Mouse (Mus musculus) heart, embryonic 14.5 days (tissue): ENCODE measurements at regions not wholly inside any gene's neighbourhood (a gene's known extent, or its start where the extent isn't known, plus 50 kb on each side); places are given as distances from the start of the nearest gene placed in this dataset.

ENCODE experiments used
- ATAC-seq: fragments of 200-750 bp; cut with Nextera tagmentation; 2 replicates; pipeline ENCODE4 v1.8.0; 2017; ENCODE audit warnings: low read depth, moderate TSS enrichment; ENCODE audit not compliant: insufficient number of reproducible peaks, insufficient read depth, low FRiP score
- H3K27ac ChIP-seq, 2 experiments: fragments of 200-500 bp in 1 of 2; fragments of 300-500 bp in 1 of 2; sonication (generic) in 1 of 2; replicated peaks in 1 of 2; 2 replicates each; pipeline ENCODE4 v1.5.1; 2012 to 2014; ENCODE audit warnings: low read depth in 2 of 2, low read length in 2 of 2, control low read depth in 1 of 2, mild to moderate bottlenecking in 1 of 2, mixed read lengths in 1 of 2; ENCODE audit not compliant: control insufficient read depth in 1 of 2, insufficient read depth in 1 of 2
- H3K27me3 ChIP-seq: fragments of 300-500 bp; sonication (generic); 2 replicates; pipeline ENCODE4 v1.6.1; 2014; ENCODE audit warnings: mild to moderate bottlenecking, low read length, control low read depth; ENCODE audit not compliant: control insufficient read depth, insufficient read depth
- H3K36me3 ChIP-seq: fragments of 300-500 bp; sonication (generic); 2 replicates; pipeline ENCODE4 v1.6.1; 2014; ENCODE audit warnings: mild to moderate bottlenecking, control low read depth, low read length, mixed read lengths; ENCODE audit not compliant: control insufficient read depth, insufficient read depth
- H3K4me1 ChIP-seq, 2 experiments: fragments of 200-500 bp in 1 of 2; fragments of 300-500 bp in 1 of 2; sonication (generic) in 1 of 2; 2 replicates each; pipeline ENCODE4 v1.6.1; 2012 to 2014; ENCODE audit warnings: low read length in 2 of 2, control low read depth in 1 of 2, mixed read lengths in 1 of 2; ENCODE audit not compliant: control insufficient read depth in 2 of 2, insufficient read depth in 2 of 2
- H3K4me2 ChIP-seq: fragments of 300-500 bp; sonication (generic); 2 replicates; pipeline ENCODE4 v1.6.1; 2014; ENCODE audit warnings: mild to moderate bottlenecking, low read length
- H3K4me3 ChIP-seq, 2 experiments: fragments of 200-500 bp in 1 of 2; fragments of 300-500 bp in 1 of 2; sonication (generic) in 1 of 2; 2 replicates each; pipeline ENCODE4 v1.5.1; 2012 to 2014; ENCODE audit warnings: low read length in 2 of 2, mild to moderate bottlenecking in 2 of 2, control low read depth in 1 of 2, low read depth in 1 of 2, moderate library complexity in 1 of 2; ENCODE audit not compliant: control insufficient read depth in 1 of 2, insufficient read depth in 1 of 2
- H3K9ac ChIP-seq: fragments of 300-500 bp; sonication (generic); 2 replicates; pipeline ENCODE4 v1.6.1; 2014; ENCODE audit warnings: mild to moderate bottlenecking, low read length
- H3K9me3 ChIP-seq: fragments of 300-500 bp; sonication (generic); 2 replicates; pipeline ENCODE4 v1.6.1; 2016; ENCODE audit warnings: low read length, control low read depth; ENCODE audit not compliant: control insufficient read depth
- WGBS: fragments of 180-500 bp; shearing (Covaris S2); extraction: QIAGEN DNeasy Blood & Tissue Kit; methylation state at CpG from one replicate; pipeline ENCODE4 v1.1.7; 2014; 5-methylcytosine and 5-hydroxymethylcytosine counted together

- Histone ChIP-seq H3K36me3 (no peaks in the 10 kb centered on the region), H3K4me3 (no peak overlapping the region), H3K27ac (no peak overlapping the region), H3K4me1 (0 out of 4 replicates have a peak, but pooled peaks cover 0 to 3% of the 10 kb centered on the region in 2 experiments), H3K4me2 (no peak overlapping the region), H3K9ac (no peak overlapping the region), H3K27me3 (no peaks in the 10 kb centered on the region), H3K9me3 (no peaks in the 10 kb centered on the region)
- ATAC-seq: no peak
- WGBS: 69% methylated on average over 4 of the region's 4 CpGs
Measured at GRCm38 (mm10) chr1:189499141-189499540, 97.1 kb upstream of the Kcnk2 start.

- H3K9me3 ChIP-seq: no peaks in the 10 kb centered on the region
- H3K9ac ChIP-seq: no peak overlapping the region
- no peak overlapping the region for H3K27ac ChIP-seq
- H3K27me3 ChIP-seq: no peaks in the 10 kb centered on the region
- no peaks in the 10 kb centered on the region for H3K36me3 ChIP-seq
- H3K4me1 ChIP-seq: 0 out of 4 replicates have a peak, but pooled peaks cover 0 to 3% of the 10 kb centered on the region in 2 experiments
- 77% methylated on average over 9 of the region's 9 CpGs for WGBS
- ATAC-seq: no peak
- no peak overlapping the region for H3K4me3 ChIP-seq
- H3K4me2 ChIP-seq: no peak overlapping the region
Measured at GRCm38 (mm10) chr1:189497031-189497430, 95.0 kb upstream of the Kcnk2 start.

- Histone ChIP-seq H3K27ac (no peak overlapping the region), H3K9me3 (no peaks in the 10 kb centered on the region), H3K4me2 (no peak overlapping the region), H3K4me3 (no peak overlapping the region), H3K9ac (no peak overlapping the region), H3K4me1 (0 out of 4 replicates have a peak, but pooled peaks cover 0 to 3% of the 10 kb centered on the region in 2 experiments), H3K27me3 (no peaks in the 10 kb centered on the region), H3K36me3 (no peaks in the 10 kb centered on the region)
- WGBS: 65% methylated on average over 11 of the region's 11 CpGs
- ATAC-seq: no peak
Measured at GRCm38 (mm10) chr1:189495386-189496150, 93.5 kb upstream of the Kcnk2 start.

GRCm38 (mm10) chr1:189494896-189495295, 92.8 kb upstream of the Kcnk2 start:
- no peak overlapping the region for H3K4me3 ChIP-seq
- WGBS: 86% methylated on average over 11 of the region's 11 CpGs

GRCm38 (mm10) chr1:189485336-189485735, 83.3 kb upstream of the Kcnk2 start:
- H3K27ac ChIP-seq: no peak overlapping the region
- no peak overlapping the region for H3K4me3 ChIP-seq
- H3K4me1 ChIP-seq: no peaks in the 10 kb centered on the region
- no peaks in the 10 kb centered on the region for H3K27me3 ChIP-seq
- H3K9me3 ChIP-seq: no peaks in the 10 kb centered on the region
- no peak overlapping the region for H3K9ac ChIP-seq
- no peaks in the 10 kb centered on the region for H3K36me3 ChIP-seq
- no peak for ATAC-seq
- WGBS: 87% methylated on average over 4 of the region's 4 CpGs
- no peak overlapping the region for H3K4me2 ChIP-seq

More at GRCm38 (mm10) chr1:189494896-189495295, 92.8 kb upstream of the Kcnk2 start:
- no peaks in the 10 kb centered on the region for H3K9me3 ChIP-seq
- no peak for ATAC-seq
- no peak overlapping the region for H3K9ac ChIP-seq
- no peak overlapping the region for H3K27ac ChIP-seq
- H3K4me1 ChIP-seq: 0 out of 4 replicates have a peak, but pooled peaks cover 0 to 3% of the 10 kb centered on the region in 2 experiments
- no peaks in the 10 kb centered on the region for H3K27me3 ChIP-seq
- no peaks in the 10 kb centered on the region for H3K36me3 ChIP-seq
- no peak overlapping the region for H3K4me2 ChIP-seq

GRCm38 (mm10) chr1:189483331-189483730, 81.3 kb upstream of the Kcnk2 start:
- Histone ChIP-seq H3K27me3 (no peaks in the 10 kb centered on the region), H3K27ac (no peak overlapping the region), H3K4me1 (no peaks in the 10 kb centered on the region), H3K9ac (no peak overlapping the region), H3K4me2 (no peak overlapping the region), H3K9me3 (no peaks in the 10 kb centered on the region), H3K4me3 (no peak overlapping the region), H3K36me3 (no peaks in the 10 kb centered on the region)
- 82% methylated on average over 7 of the region's 7 CpGs for WGBS
- ATAC-seq: no peak

GRCm38 (mm10) chr1:189478051-189478450, 76.0 kb upstream of the Kcnk2 start:
- Histone ChIP-seq H3K9me3 (no peaks in the 10 kb centered on the region), H3K9ac (no peak overlapping the region), H3K4me2 (no peak overlapping the region), H3K4me1 (peaks cover 4% of the 10 kb centered on the region in 2 experiments; a peak in 3 of 4 replicates), H3K27me3 (no peaks in the 10 kb centered on the region), H3K27ac (no peak overlapping the region), H3K36me3 (no peaks in the 10 kb centered on the region), H3K4me3 (no peak overlapping the region)
- WGBS: 44% methylated on average over 6 of the region's 6 CpGs
- ATAC-seq: no peak
